Mouse (Mus musculus): ENCODE measurements around the gene Mfsd6l. TPM values are rescaled to one million over a fixed set of nuclear protein-coding genes. Genes with fewer than 3 reads are reported as not detected.
A peak's percentile ranks its signal among the peaks of the same experiment; 100 is the strongest.

The Mfsd6l gene
- polyA plus RNA-seq (2016; fragmentation: Nextera tagmentation; extraction: Ambion mirVana): not detected in 2 replicates

DNA sequence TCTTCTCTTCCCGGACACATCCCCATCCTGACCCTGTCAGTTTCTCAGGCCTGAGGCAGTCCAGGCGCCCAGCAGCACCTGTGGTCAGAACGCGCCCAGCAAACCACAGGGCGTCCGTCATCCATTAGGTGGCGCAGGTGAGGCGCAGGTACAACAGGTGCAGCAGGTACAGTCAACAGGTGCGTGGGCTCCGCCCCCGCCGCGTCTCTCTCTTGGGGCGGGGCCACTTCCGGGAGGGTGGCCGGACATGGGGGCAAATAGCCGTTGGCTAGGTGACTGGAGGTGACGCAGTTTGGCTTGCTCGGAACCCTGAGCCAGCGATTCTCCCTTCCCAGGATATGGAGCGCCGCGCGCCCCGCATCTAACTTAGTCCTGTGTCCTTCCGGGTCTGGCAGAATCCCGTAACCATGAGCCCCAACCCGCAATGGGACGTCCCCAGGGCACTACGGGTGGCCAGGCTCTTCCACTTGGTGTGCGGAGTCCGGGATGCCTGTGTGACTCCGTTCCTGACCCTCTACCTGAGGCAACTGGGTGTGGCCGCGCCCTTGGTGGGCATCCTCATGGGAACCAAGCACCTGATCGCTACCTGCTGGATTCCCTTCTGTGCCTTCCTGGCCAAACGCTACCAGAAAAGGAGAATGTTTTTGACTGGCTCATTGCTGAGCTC, at the start of gene Mfsd6l:
Mfsd6l (plus strand) TSS at position 269 of the 667 bp plus-strand sequence.
- no peak for ATAC-seq
- peak within 1 kb of the TSS; percentile 42 for H3K4me2 ChIP-seq
- H3K36me3 ChIP-seq: no peaks in the 10 kb centered on the region
- H3K9me3 ChIP-seq (replicated peaks): no peaks in the 10 kb centered on the region
- peaks cover 5% of the 10 kb centered on the region; the same call in 1 of the 2 replicates for H3K4me1 ChIP-seq
- H3K4me3 ChIP-seq: no peak within 1 kb of the TSS
- WGBS (ENCODE audit: insufficient replicate concordance): 17% methylated on average over 37 of the region's 37 CpGs
- peaks cover 20% of the 10 kb centered on the region for H3K27me3 ChIP-seq (replicated peaks)
- H3K9ac ChIP-seq: no peak within 1 kb of the TSS
- H3K27ac ChIP-seq: no peak within 1 kb of the TSS

DNA sequence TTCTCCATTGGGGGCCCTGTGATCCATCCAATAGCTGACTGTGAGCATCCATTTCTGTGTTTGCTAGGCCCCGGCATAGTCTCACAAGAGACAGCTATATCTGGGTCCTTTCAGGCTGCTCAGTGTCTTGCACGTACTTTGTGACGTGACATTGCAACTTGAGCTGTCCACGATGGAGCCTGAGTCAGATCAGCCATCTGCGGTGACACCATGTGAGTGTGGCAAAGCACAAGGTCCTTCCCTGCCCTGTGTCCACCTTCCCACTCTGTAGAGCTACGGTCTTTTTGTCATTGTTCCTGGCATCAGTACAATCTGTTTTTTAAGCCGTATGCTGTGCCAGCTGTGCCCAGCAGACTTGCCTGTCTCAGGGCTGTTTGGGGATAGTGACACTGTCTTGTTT, 48.7 kb upstream of the Mfsd6l start:
- Histone ChIP-seq H3K27ac (no peak overlapping the region), H3K9me3 (replicated peaks) (no peaks in the 10 kb centered on the region), H3K27me3 (replicated peaks) (peaks cover 14% of the 10 kb centered on the region; the same call in 1 of the 2 replicates), H3K4me3 (no peak overlapping the region), H3K4me2 (no peak overlapping the region), H3K9ac (no peak overlapping the region), H3K36me3 (no peaks in the 10 kb centered on the region), H3K4me1 (no peaks in the 10 kb centered on the region; the same call in 1 of the 2 replicates)
- ATAC-seq: no peak
- 78% methylated on average over 7 of the region's 7 CpGs for WGBS (ENCODE audit: insufficient replicate concordance)

DNA sequence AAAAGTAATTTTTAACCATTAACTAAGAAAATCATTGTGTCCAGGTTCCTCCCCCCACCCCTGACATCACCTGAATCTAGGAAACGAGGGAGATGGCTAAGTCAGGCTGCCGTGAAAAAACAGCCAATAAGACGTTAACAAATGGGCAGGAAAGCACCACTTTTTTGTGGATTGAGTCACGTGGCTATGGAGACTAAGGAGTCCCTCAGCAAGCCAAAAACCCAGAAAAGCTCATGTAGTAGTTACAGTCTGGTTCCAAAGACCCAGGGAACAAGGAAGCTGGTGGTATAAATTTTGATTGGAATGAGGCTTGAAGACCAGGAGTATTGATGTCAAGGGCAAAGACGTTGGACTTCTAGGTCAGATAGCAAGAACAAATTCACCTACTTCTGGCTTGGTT, 47.4 kb upstream of the Mfsd6l start:
- 49% methylated on average over 5 of the region's 5 CpGs for WGBS (ENCODE audit: insufficient replicate concordance)
- Histone ChIP-seq H3K4me1 (no peaks in the 10 kb centered on the region), H3K4me3 (no peak overlapping the region), H3K9ac (no peak overlapping the region), H3K27me3 (replicated peaks) (peaks cover 2% of the 10 kb centered on the region; the same call in 1 of the 2 replicates), H3K9me3 (replicated peaks) (no peaks in the 10 kb centered on the region), H3K4me2 (no peak overlapping the region), H3K36me3 (no peaks in the 10 kb centered on the region), H3K27ac (no peak overlapping the region)
- ATAC-seq: no peak

DNA sequence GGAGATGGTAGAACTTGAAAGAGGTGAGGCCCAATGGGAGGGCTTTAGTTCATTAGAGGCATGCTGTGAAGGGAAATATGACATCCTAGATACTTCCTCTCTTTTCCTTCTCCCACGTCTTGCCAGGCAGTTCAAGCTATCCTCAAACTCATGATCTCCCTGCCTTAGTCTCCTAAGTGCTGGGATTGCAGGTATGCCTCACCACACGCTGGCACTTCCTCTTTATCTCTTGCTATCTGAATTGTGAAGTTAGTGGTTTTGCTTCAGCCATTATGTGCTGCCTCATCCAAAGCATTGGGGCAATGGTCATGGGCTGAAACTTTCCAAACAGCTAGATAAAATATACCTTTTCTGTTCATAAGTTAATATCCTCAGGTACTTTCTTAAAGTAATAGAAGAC, 46.8 kb upstream of the Mfsd6l start:
- ATAC-seq: no peak
- 14% methylated on average over 2 of the region's 2 CpGs for WGBS (ENCODE audit: insufficient replicate concordance)

DNA sequence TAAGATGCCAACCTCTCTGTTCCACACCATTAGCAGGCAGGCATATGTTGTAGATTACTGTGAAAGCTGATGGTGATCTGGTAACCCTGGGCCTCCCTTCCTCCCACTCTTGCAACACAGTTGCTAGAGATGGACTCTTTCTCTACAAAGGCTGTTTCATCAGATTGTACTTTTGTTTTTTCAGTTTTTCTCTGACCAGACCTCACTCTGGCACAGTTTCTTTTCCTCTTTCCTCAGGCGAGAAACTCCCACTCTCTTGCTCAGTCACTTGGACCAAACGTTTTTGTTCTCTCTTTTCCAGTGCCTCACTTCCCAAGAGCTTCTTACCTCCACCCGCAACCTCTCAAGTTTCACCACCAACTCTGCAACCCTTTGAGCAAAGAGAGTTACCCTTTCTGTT, 42.0 kb upstream of the Mfsd6l start:
- Histone ChIP-seq H3K27ac (no peak overlapping the region), H3K9ac (no peak overlapping the region), H3K4me2 (no peak overlapping the region), H3K36me3 (no peaks in the 10 kb centered on the region), H3K4me3 (no peak overlapping the region), H3K4me1 (no peaks in the 10 kb centered on the region), H3K9me3 (replicated peaks) (no peaks in the 10 kb centered on the region), H3K27me3 (replicated peaks) (no peaks in the 10 kb centered on the region)
- 48% methylated on average over 3 of the region's 3 CpGs for WGBS (ENCODE audit: insufficient replicate concordance)
- ATAC-seq: no peak

More for the DNA sequence above, 46.8 kb upstream of the Mfsd6l start:
- Histone ChIP-seq H3K4me2 (no peak overlapping the region), H3K4me1 (no peaks in the 10 kb centered on the region), H3K4me3 (no peak overlapping the region), H3K27me3 (replicated peaks) (no peaks in the 10 kb centered on the region; the same call in 1 of the 2 replicates), H3K9me3 (replicated peaks) (no peaks in the 10 kb centered on the region), H3K9ac (no peak overlapping the region), H3K36me3 (no peaks in the 10 kb centered on the region), H3K27ac (no peak overlapping the region)

DNA sequence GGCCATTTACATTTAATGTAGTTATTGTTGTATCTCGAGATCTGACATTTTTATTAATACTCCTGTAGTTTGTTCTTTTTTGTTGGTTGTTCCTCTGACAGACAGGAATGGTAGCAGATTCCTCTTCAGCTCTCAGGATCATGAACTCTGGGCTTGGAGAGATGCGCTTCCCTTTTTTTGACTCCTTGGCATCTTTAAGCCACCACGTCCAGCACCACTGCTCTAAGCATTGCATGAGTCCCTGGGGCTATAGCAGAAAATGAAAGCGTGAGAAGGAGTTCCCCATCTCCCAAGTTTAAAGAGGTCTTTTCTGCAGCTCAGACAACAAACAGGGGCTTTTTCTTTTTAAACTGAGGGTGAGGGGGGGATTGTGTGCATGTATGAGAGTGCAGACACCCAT, 36.6 kb upstream of the Mfsd6l start:
- H3K4me1 ChIP-seq: no peaks in the 10 kb centered on the region
- WGBS (ENCODE audit: insufficient replicate concordance): 71% methylated on average over 4 of the region's 4 CpGs
- H3K27me3 ChIP-seq (replicated peaks): no peaks in the 10 kb centered on the region
- no peak overlapping the region for H3K27ac ChIP-seq
- H3K4me3 ChIP-seq: no peak overlapping the region
- ATAC-seq: no peak
- H3K4me2 ChIP-seq: no peak overlapping the region
- H3K9me3 ChIP-seq (replicated peaks): no peaks in the 10 kb centered on the region
- no peak overlapping the region for H3K9ac ChIP-seq
- H3K36me3 ChIP-seq: no peaks in the 10 kb centered on the region

DNA sequence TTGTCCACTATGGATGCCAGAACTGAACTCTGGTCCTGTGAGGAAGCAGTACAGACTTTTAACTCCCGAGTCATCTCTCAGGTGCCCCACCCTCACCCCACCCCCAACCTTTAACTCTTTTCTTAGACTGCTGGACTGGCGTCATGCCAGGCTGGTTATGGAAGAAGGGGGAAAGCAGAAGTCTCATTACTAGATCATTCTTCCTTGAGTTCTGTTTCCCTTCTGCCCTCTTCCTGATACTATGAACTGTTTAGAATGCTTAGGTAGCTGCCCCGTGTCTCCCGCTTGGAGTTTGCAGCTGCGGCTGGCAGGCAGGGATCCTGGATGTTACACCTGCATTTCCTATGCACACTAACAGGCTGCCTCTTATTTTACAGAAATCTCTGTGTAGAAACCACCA, 36.2 kb upstream of the Mfsd6l start:
- WGBS (ENCODE audit: insufficient replicate concordance): 71% methylated on average over 5 of the region's 5 CpGs
- H3K27me3 ChIP-seq (replicated peaks): no peaks in the 10 kb centered on the region
- H3K27ac ChIP-seq: no peak overlapping the region
- H3K4me3 ChIP-seq: no peak overlapping the region
- H3K9ac ChIP-seq: no peak overlapping the region
- no peaks in the 10 kb centered on the region for H3K36me3 ChIP-seq
- no peak for ATAC-seq
- H3K4me1 ChIP-seq: no peaks in the 10 kb centered on the region
- H3K9me3 ChIP-seq (replicated peaks): no peaks in the 10 kb centered on the region
- no peak overlapping the region for H3K4me2 ChIP-seq

DNA sequence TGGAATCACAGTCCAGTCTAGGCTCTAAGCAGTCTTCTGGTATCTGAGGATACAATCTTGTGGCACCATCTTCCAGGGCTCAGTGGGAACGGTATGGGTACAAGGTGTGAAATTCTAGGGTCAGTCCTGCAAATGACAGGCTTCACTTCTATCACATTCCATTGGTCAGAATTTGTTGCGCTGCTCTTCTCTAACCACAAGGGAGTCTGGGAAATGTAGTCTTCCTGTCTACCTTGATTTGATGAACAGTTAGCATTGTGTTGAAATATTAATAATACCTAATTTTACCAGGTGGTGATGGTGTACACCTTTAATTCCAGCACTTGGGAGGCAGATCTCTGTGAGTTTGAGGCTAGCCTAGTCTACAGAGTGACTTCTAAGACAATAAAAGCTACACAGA, 35.5 kb upstream of the Mfsd6l start:
- WGBS (ENCODE audit: insufficient replicate concordance): 68% methylated on average over 2 of the region's 2 CpGs
- H3K4me2 ChIP-seq: no peak overlapping the region
- no peaks in the 10 kb centered on the region for H3K4me1 ChIP-seq
- H3K4me3 ChIP-seq: no peak overlapping the region
- H3K27ac ChIP-seq: no peak overlapping the region
- H3K36me3 ChIP-seq: no peaks in the 10 kb centered on the region
- no peak overlapping the region for H3K9ac ChIP-seq
- H3K9me3 ChIP-seq (replicated peaks): no peaks in the 10 kb centered on the region
- no peak for ATAC-seq
- no peaks in the 10 kb centered on the region for H3K27me3 ChIP-seq (replicated peaks)

DNA sequence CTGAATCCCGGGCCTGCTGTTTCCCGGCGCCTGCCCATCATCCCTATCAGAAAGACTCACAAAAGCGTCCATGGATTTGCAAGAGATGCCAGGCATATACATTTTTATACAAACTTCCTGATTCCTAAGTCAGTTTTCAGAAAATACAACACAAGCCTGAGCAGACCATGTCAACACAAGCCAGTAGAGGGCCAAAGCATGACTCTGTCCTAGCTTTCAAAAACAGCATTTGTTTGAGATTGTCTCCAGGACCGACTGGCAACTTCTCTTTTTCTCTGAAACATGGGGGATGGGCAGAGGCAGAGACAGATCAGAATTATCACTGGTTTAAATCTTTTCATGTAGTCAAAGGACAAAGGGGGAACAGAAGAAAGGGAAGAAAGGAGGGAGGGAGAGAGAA, 34.6 kb upstream of the Mfsd6l start:
- WGBS (ENCODE audit: insufficient replicate concordance): 58% methylated on average over 5 of the region's 5 CpGs
- Histone ChIP-seq H3K4me3 (no peak overlapping the region), H3K27ac (no peak overlapping the region), H3K9ac (no peak overlapping the region), H3K4me2 (no peak overlapping the region), H3K36me3 (no peaks in the 10 kb centered on the region), H3K27me3 (replicated peaks) (no peaks in the 10 kb centered on the region), H3K9me3 (replicated peaks) (no peaks in the 10 kb centered on the region), H3K4me1 (no peaks in the 10 kb centered on the region)
- no peak for ATAC-seq

DNA sequence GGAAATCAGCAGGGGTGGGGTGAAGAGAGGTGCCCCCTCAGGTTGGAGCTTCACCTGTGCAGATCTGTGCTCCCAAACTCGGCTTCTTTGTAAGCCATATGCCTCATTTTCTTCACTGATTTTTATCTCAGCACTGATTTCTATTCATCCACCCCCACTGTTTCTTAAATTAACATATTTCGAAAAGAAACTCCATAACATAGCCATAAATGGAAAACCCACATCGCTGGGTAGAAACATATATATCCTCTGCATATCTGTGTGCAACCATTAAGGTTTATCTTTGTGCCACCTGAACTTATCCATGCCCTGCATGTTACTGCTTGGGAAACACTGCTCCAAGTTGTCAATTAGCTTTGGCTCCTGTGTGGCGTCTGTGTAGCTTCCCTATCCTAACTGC, 29.5 kb upstream of the Mfsd6l start:
- no peak overlapping the region for H3K9ac ChIP-seq
- H3K9me3 ChIP-seq (replicated peaks): no peaks in the 10 kb centered on the region
- ATAC-seq: no peak
- H3K4me3 ChIP-seq: no peak overlapping the region
- no peaks in the 10 kb centered on the region for H3K4me1 ChIP-seq
- 57% methylated on average over 4 of the region's 4 CpGs for WGBS (ENCODE audit: insufficient replicate concordance)
- H3K36me3 ChIP-seq: no peaks in the 10 kb centered on the region
- no peak overlapping the region for H3K4me2 ChIP-seq
- no peak overlapping the region for H3K27ac ChIP-seq
- peaks cover 4% of the 10 kb centered on the region; the same call in 1 of the 2 replicates for H3K27me3 ChIP-seq (replicated peaks)

DNA sequence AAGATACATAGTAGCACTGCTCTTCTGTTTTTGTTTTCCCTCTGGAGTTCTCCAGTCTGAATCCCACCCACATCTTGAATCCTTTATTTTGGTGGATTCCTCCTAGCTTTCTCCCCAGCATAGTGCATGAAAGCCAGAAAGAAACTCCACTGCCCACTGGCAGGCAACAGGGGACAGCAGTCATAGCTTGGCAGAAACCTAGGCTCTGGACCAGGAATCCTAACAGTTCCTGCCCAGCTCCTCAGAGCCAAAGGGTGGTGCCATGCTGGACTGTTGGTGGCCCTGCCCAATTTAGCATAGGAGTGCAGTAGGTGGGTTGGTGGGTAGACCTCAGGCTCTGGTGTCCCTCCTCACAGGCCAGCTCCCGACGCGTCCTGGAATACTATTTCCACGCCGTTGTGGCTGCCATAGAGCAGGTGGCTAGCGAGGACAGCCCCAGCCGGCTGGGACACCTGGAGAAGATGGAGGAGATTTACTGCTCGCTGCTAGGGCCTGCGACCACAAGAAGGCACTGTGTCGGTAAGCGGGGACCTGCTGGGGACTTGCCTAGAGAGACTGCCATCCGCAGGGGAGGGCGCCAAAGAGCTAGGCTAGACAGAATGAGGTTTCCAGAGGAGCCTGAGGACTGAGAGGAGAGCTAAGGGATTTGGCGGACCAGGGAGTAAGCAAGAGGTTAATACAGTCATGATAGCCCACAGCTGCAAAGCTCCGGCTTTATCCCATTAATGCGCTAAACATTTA, 24.8 kb upstream of the Mfsd6l start:
- no peak overlapping the region for H3K4me2 ChIP-seq
- WGBS (ENCODE audit: insufficient replicate concordance): 42% methylated on average over 16 of the region's 16 CpGs
- no peaks in the 10 kb centered on the region for H3K9me3 ChIP-seq (replicated peaks)
- ATAC-seq: no peak
- no peak overlapping the region for H3K9ac ChIP-seq
- H3K4me3 ChIP-seq: no peak overlapping the region
- H3K36me3 ChIP-seq: no peaks in the 10 kb centered on the region
- no peaks in the 10 kb centered on the region for H3K4me1 ChIP-seq
- no peak overlapping the region for H3K27ac ChIP-seq
- peaks cover 4% of the 10 kb centered on the region; the same call in 1 of the 2 replicates for H3K27me3 ChIP-seq (replicated peaks)

DNA sequence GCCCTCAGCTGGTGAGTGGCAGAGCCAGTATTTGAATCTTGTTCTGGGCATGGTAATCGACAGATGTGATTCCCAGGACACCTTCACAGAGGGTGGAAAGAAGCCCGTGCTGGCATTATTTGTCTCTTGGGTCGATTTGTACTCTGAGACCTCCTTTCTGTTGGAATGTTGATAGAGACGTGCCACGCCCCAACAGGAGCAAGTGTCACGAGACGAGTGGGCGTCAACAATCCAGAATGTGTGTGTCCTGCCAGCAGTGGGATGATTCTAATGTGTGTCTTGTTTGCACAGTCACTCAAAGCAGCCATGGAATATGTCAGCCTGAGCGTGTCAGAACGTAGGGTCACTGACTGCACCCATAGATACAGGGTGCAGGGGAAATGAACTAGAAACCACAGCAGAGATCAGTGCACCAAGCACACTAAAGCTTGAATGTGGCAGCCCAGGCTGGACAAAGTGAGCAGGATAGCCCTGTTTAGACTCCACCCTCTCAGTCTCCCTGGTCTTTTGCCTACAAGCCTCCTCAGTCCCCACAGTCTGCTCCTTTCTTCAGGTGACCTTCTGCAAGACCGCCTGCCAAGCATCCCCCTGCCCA, 23.9 kb upstream of the Mfsd6l start:
- Histone ChIP-seq H3K27ac (no peak overlapping the region), H3K4me1 (no peaks in the 10 kb centered on the region), H3K4me2 (no peak overlapping the region), H3K9me3 (replicated peaks) (no peaks in the 10 kb centered on the region), H3K27me3 (replicated peaks) (peaks cover 4% of the 10 kb centered on the region; the same call in 1 of the 2 replicates), H3K9ac (no peak overlapping the region), H3K4me3 (no peak overlapping the region), H3K36me3 (no peaks in the 10 kb centered on the region)
- ATAC-seq: no peak
- WGBS (ENCODE audit: insufficient replicate concordance): 61% methylated on average over 11 of the region's 11 CpGs

Data from liver, embryonic 12.5 days (tissue).